Mouse (Mus musculus) central nervous system, embryonic 14 days (tissue): ENCODE measurements around the gene Olfr1350. TPM values are rescaled to one million over a fixed set of nuclear protein-coding genes. Genes with fewer than 3 reads are reported as not detected.

Experiments used
- polyA plus RNA-seq: library from polyadenylated mRNA; depleted of rRNA; stranded (reverse); fragments of >200 nt; gene quantifications from 2 replicates; pipeline ENCODE4 v1.2.3, GENCODE M21; 2012; rRNA removed

The Olfr1350 gene
- not detected in 2 replicates for polyA plus RNA-seq

GRCm38 (mm10) chr7:6564541-6564940 lies at the start of gene Olfr1350:
Gene Olfr1350 (plus strand): TSS chr7:6564841.

DNA sequence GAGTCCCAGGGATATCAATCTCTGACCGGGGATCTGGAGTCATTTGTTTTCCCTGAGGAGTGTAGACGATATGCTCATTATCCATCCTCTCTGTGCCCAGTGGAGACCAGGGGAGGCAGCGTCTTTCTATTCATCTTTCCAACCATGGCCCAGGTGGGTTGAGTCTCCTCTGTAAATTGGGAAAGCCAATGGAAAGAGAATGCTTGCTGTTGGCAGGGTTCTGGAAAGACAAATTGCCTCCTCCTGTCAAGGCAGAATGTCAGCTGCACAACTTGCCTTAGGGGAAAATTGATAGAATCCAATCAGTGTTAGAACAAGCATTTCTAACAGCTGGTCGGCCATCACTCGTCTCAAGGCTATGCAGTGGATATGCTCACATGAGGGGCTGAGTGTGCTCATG lies 41.8 kb upstream of the Olfr1350 start, which contains the start of gene Olfr1349:
Gene Olfr1349 (minus strand): TSS at position 101 of the 400 bp plus-strand sequence.

Other genes with a start within 250 kb of the Olfr1350 start
- 9.2 and 10.7 TPM in 2 replicates for gene Zfp583, start 233.6 kb upstream of the Olfr1350 start, polyA plus RNA-seq
- 3.1 and 3.6 TPM in 2 replicates for gene Gm3854, start 221.1 kb upstream of the Olfr1350 start, polyA plus RNA-seq
- gene Zfp78, start 201.6 kb upstream of the Olfr1350 start, polyA plus RNA-seq, result 3.2 and 3.7 TPM in 2 replicates
- 16.5 and 17.0 TPM in 2 replicates for gene Zfp28, start 181.5 kb upstream of the Olfr1350 start, polyA plus RNA-seq
- 4.9 and 6.5 TPM in 2 replicates for gene Smim17, start 166.1 kb upstream of the Olfr1350 start, polyA plus RNA-seq
- gene Gm20715, start 154.6 kb upstream of the Olfr1350 start, polyA plus RNA-seq, result 0.20 and 0.25 TPM in 2 replicates
- gene Olfr1344, start 126.2 kb upstream of the Olfr1350 start, polyA plus RNA-seq, result 0.21 and 0.23 TPM in 2 replicates
- not detected in 2 replicates for gene Olfr1336, start 108.7 kb upstream of the Olfr1350 start, polyA plus RNA-seq
- gene Olfr1346, start 97.7 kb upstream of the Olfr1350 start, polyA plus RNA-seq, result not detected in 2 replicates
- not detected in 2 replicates for gene Olfr5, start 77.9 kb upstream of the Olfr1350 start, polyA plus RNA-seq
- gene Olfr1347, start 65.1 kb upstream of the Olfr1350 start, polyA plus RNA-seq, result not detected in 2 replicates
- not detected in 2 replicates for gene Olfr1348, start 56.1 kb upstream of the Olfr1350 start, polyA plus RNA-seq
- 0.04 TPM in 2 replicates for gene Olfr1349, start 41.9 kb upstream of the Olfr1350 start, polyA plus RNA-seq
- gene Zim1, start 131.6 kb downstream of the Olfr1350 start, polyA plus RNA-seq, result 14.9 and 30.8 TPM in 2 replicates
- gene Peg3, start 165.6 kb downstream of the Olfr1350 start, polyA plus RNA-seq, result 71.3 and 110 TPM in 2 replicates
- 23.1 and 25.8 TPM in 2 replicates for gene Usp29, start 165.7 kb downstream of the Olfr1350 start, polyA plus RNA-seq